In the genomic region with DNA sequence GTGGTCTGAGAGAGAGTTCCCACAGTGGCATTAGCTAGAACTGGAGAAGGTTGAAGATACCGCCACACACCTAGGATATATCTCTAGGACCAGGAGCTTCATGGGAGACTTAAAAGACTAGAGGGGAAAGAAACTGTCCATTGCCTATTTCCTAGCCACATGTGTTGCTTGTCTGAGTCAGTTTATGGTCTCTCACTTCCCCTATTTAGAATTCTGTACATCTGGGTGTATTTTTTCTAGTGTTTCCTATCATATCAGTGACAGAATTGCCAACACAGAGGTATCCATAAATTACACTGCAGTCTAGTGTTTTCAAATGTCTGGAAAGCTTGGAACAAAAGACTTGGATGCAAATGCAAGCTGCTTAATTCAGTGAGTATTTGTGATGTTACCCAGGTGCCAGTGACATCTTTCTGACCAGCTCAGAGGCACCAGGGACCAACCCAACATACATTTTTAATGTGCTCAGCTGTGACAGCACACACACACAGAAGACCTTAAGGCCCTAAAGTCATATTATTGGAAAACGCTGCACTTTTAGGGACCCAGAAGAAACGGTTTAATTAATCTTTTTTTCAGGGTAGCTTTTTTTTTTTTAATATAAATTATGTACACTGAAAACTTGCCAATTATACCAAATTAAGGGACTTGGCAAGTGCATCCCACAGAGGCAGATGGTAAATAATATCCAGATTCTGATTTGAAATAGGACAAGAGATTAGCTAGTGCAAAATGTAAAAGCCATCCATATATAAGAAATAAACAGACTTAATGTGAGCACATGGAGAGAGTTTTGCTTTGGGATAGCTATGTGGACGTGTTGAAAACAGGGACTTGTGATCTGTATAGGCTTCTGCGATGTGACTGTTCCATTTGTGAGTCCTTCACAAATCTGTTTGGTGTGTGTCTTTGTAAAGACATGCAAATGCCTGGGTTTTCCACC, we compare ENCODE assay signal across 13 mouse cellular contexts.
DNase-seq lines count a peak whose midpoint lies in the region; ATAC-seq and TF ChIP-seq lines count a peak whose summit lies in the region.
"Had no signal": no experiment of that assay in that cellular context is flagged by ENCODE, and none has a peak within 500 bp of the region (broad histone marks: within the 10 kb centered on the region; RNA-seq: fewer than 3 reads in every experiment).

No protein-coding gene starts in this region.

- H3K4me3 ChIP-seq in forebrain, embryonic 15.5 days: no peak overlapping the region
- H3K4me3 ChIP-seq in forebrain, embryonic 11.5 days (ENCODE audit: low read depth, low read length): no peak overlapping the region
- no peak overlapping the region for H3K4me3 ChIP-seq in bone marrow macrophage, adult 2 months (ENCODE audit: insufficient read depth, low read length)
- no peak overlapping the region for H3K4me3 ChIP-seq in hindbrain, embryonic 12.5 days
- H3K4me3 ChIP-seq in midbrain, embryonic 15.5 days: no peak overlapping the region
- H3K4me3 ChIP-seq: heart, embryonic 15.5 days; liver, embryonic 15.5 days had no signal

- peak; percentile 53 for ATAC-seq in forebrain, embryonic 15.5 days (replicated peaks)
- ATAC-seq in forebrain, embryonic 11.5 days (replicated peaks; ENCODE audit: low FRiP score): no peak
- peak; percentile 72; the same call in 1 of the 2 replicates for ATAC-seq in hindbrain, embryonic 12.5 days (ENCODE audit: low FRiP score)
- peak; percentile 80; the same call in 1 of the 2 replicates for ATAC-seq in midbrain, embryonic 15.5 days (replicated peaks)
- ATAC-seq: intestine, embryonic 16.5 days had no signal

- peak overlapping the region; percentile 60 for H3K27ac ChIP-seq in forebrain, embryonic 15.5 days (replicated peaks)
- H3K27ac ChIP-seq in forebrain, embryonic 11.5 days (ENCODE audit: low read depth, low read length): no peak overlapping the region
- H3K27ac ChIP-seq in bone marrow macrophage, adult 2 months (ENCODE audit: insufficient read depth, low read depth, low read length): peak overlapping the region; percentile 20; the same call in 1 of the 2 replicates
- peak overlapping the region; percentile 55 for H3K27ac ChIP-seq in hindbrain, embryonic 12.5 days
- no peak overlapping the region for H3K27ac ChIP-seq in midbrain, embryonic 15.5 days
- H3K27ac ChIP-seq: heart, embryonic 15.5 days; liver, embryonic 15.5 days had no signal

- no peak overlapping the region for H3K4me2 ChIP-seq in forebrain, embryonic 15.5 days (replicated peaks)
- H3K4me2 ChIP-seq in forebrain, embryonic 11.5 days (ENCODE audit: low read depth, low read length, severe bottlenecking): no peak overlapping the region
- no peak overlapping the region for H3K4me2 ChIP-seq in hindbrain, embryonic 12.5 days (replicated peaks)
- H3K4me2 ChIP-seq in midbrain, embryonic 15.5 days: no peak overlapping the region
- H3K4me2 ChIP-seq: heart, embryonic 15.5 days; liver, embryonic 15.5 days had no signal

- DNase-seq in forebrain, embryonic 11.5 days (ENCODE audit: low spot score): no peak
- DNase-seq in kidney, postnatal 4 days: no peak
- DNase-seq in yolk sac, embryonic 10.5 days (ENCODE audit: low spot score): no peak
- no peak for DNase-seq in thymus, adult 18-20 months
- DNase-seq: adrenal gland, postnatal 36 days; embryo, embryonic 11 days had no signal

- no peaks in the 10 kb centered on the region for H3K9me3 ChIP-seq in forebrain, embryonic 15.5 days
- no peaks in the 10 kb centered on the region for H3K9me3 ChIP-seq in forebrain, embryonic 11.5 days (ENCODE audit: control insufficient read depth, low read length)
- H3K9me3 ChIP-seq in hindbrain, embryonic 12.5 days (replicated peaks): no peaks in the 10 kb centered on the region
- no peaks in the 10 kb centered on the region for H3K9me3 ChIP-seq in midbrain, embryonic 15.5 days
- H3K9me3 ChIP-seq: heart, embryonic 15.5 days; liver, embryonic 15.5 days had no signal

- H3K9ac ChIP-seq in forebrain, embryonic 15.5 days (replicated peaks): no peak overlapping the region
- H3K9ac ChIP-seq in forebrain, embryonic 11.5 days (ENCODE audit: low read length): no peak overlapping the region
- no peak overlapping the region for H3K9ac ChIP-seq in hindbrain, embryonic 12.5 days
- no peak overlapping the region for H3K9ac ChIP-seq in midbrain, embryonic 15.5 days
- H3K9ac ChIP-seq: heart, embryonic 15.5 days; liver, embryonic 15.5 days had no signal

- H3K27me3 ChIP-seq in forebrain, embryonic 15.5 days: no peaks in the 10 kb centered on the region
- H3K27me3 ChIP-seq in forebrain, embryonic 11.5 days (ENCODE audit: control insufficient read depth, insufficient read depth, low read length): no peaks in the 10 kb centered on the region
- no peaks in the 10 kb centered on the region for H3K27me3 ChIP-seq in hindbrain, embryonic 12.5 days
- no peaks in the 10 kb centered on the region for H3K27me3 ChIP-seq in midbrain, embryonic 15.5 days (replicated peaks)
- H3K27me3 ChIP-seq: heart, embryonic 15.5 days; liver, embryonic 15.5 days had no signal

- WGBS in forebrain, embryonic 15.5 days: 57% methylated on average over 5 of the region's 5 CpGs
- 88% methylated on average over 5 of the region's 5 CpGs for WGBS in forebrain, embryonic 11.5 days
- 73% methylated on average over 5 of the region's 5 CpGs for WGBS in hindbrain, embryonic 12.5 days
- 60% methylated on average over 5 of the region's 5 CpGs for WGBS in midbrain, embryonic 15.5 days

- no peak for TF ChIP-seq POLR2A in bone marrow macrophage, adult 2 months (IDR thresholded peaks at IDR 0.05; ENCODE audit: borderline replicate concordance, low read depth, low read length)

- H3K4me1 ChIP-seq in forebrain, embryonic 15.5 days: peaks cover 20% of the 10 kb centered on the region
- H3K4me1 ChIP-seq in forebrain, embryonic 11.5 days (replicated peaks; ENCODE audit: control insufficient read depth, insufficient read depth, low read length): no peaks in the 10 kb centered on the region; the same call in 1 of the 2 replicates
- peaks cover 7% of the 10 kb centered on the region for H3K4me1 ChIP-seq in bone marrow macrophage, adult 2 months (ENCODE audit: control insufficient read depth, insufficient read depth, low read length)
- H3K4me1 ChIP-seq in hindbrain, embryonic 12.5 days: peaks cover 9% of the 10 kb centered on the region
- no peaks in the 10 kb centered on the region for H3K4me1 ChIP-seq in midbrain, embryonic 15.5 days
- H3K4me1 ChIP-seq: heart, embryonic 15.5 days; liver, embryonic 15.5 days had no signal

- H3K36me3 ChIP-seq in forebrain, embryonic 15.5 days: no peaks in the 10 kb centered on the region
- H3K36me3 ChIP-seq in forebrain, embryonic 11.5 days (ENCODE audit: control insufficient read depth, insufficient read depth, low read length): no peaks in the 10 kb centered on the region
- no peaks in the 10 kb centered on the region for H3K36me3 ChIP-seq in hindbrain, embryonic 12.5 days
- H3K36me3 ChIP-seq in midbrain, embryonic 15.5 days (replicated peaks): no peaks in the 10 kb centered on the region
- H3K36me3 ChIP-seq: heart, embryonic 15.5 days; liver, embryonic 15.5 days had no signal

- TF ChIP-seq CTCF in bone marrow macrophage, adult 2 months (IDR thresholded peaks at IDR 0.05; ENCODE audit: low read depth, low read length): no peak

Comparison
In these comparisons a context has a peak if more than half of its experiments do, and no peak if none do; other contexts are left out.
1. H3K27ac ChIP-seq: peak in forebrain, embryonic 15.5 days (single experiment), bone marrow macrophage, adult 2 months (single experiment) and hindbrain, embryonic 12.5 days (single experiment); none in forebrain, embryonic 11.5 days (single experiment) and midbrain, embryonic 15.5 days (single experiment).